Mouse (Mus musculus) limb, embryonic 10.5 days (tissue): ENCODE data around the gene 4931428F04Rik. TPM values are rescaled to one million over a fixed set of nuclear protein-coding genes. Genes with fewer than 3 reads are reported as not detected.

Source experiments
- DNase-seq: peaks from one replicate; pipeline ENCODE4 v3.0.0-alpha.2; 2017; ENCODE audit warnings: low spot score
- H3K27ac ChIP-seq: fragments of 300-500 bp; sonication (generic); 2 replicates; pipeline ENCODE4 v1.5.1; 2016; ENCODE audit warnings: mild to moderate bottlenecking
- H3K27me3 ChIP-seq: fragments of 300-500 bp; sonication (generic); 2 replicates; pipeline ENCODE4 v1.6.1; 2016; ENCODE audit warnings: low read depth, mild to moderate bottlenecking; ENCODE audit not compliant: poor library complexity, severe bottlenecking
- H3K36me3 ChIP-seq: fragments of 300-500 bp; sonication (generic); 2 replicates; pipeline ENCODE4 v1.6.1; 2016; ENCODE audit warnings: mild to moderate bottlenecking, moderate library complexity
- H3K4me1 ChIP-seq: fragments of 300-500 bp; sonication (generic); 2 replicates; pipeline ENCODE4 v1.6.1; 2016
- H3K4me3 ChIP-seq: fragments of 300-500 bp; sonication (generic); 2 replicates; pipeline ENCODE4 v1.5.1; 2016; ENCODE audit warnings: mild to moderate bottlenecking, moderate library complexity
- H3K9me3 ChIP-seq: fragments of 300-500 bp; sonication (generic); replicated peaks from 2 replicates; pipeline ENCODE4 v1.6.1; 2016; ENCODE audit warnings: mild to moderate bottlenecking
- WGBS: fragments of 180-500 bp; shearing (Covaris S2); methylation state at CpG from one replicate; pipeline ENCODE4 v1.1.7; 2016; 5-methylcytosine and 5-hydroxymethylcytosine counted together
- polyA plus RNA-seq: library from polyadenylated mRNA; unstranded; fragments of >200 nt; fragmentation: Nextera tagmentation; extraction: Ambion mirVana; gene quantifications from 2 replicates; pipeline ENCODE4 v1.2.1, GENCODE M21; 2016

The 4931428F04Rik gene
- polyA plus RNA-seq, 1 experiment from 2014 or later, result 19.2 TPM

DNA sequence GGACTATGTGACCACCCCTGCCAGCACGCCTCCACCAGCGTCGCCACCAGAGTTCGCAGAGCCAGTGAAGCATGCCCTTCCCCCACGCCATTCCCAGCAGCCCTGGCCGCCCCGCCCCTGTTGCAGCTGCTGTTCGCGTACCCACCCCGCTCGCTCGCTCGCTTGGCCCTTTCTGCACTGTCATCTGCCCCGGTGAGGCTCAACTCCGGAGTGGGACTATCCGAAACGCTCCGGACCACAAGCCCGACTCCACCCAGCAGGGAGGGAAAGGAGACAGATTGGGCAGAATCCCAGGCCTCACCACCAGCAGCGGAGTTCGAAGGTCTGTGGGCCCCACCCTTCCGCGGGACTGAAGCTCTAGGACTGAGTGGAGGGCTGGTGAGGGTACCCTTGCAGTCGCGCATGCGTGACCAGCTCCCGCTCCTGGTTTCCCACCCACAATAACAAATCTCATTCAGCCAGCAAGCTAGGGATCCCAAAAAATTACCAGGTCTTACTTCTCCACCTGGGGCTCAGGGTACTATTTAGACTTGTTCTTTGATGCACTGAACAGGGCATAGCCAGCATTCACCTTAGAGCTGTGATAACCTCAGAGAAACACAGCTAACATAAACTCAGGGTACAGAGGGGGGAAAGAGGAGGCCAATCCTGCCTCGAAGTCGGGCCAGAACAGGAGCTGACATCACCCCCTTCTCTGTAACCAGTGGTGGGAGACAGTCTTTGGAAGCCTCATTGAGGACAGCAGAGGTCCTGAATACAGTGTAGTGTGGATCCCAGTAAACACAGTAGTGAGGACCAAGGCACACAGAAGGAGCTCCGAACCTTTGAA lies 13.2 kb downstream of the 4931428F04Rik start:
- 4% methylated on average over 30 of the region's 30 CpGs for WGBS

DNA sequence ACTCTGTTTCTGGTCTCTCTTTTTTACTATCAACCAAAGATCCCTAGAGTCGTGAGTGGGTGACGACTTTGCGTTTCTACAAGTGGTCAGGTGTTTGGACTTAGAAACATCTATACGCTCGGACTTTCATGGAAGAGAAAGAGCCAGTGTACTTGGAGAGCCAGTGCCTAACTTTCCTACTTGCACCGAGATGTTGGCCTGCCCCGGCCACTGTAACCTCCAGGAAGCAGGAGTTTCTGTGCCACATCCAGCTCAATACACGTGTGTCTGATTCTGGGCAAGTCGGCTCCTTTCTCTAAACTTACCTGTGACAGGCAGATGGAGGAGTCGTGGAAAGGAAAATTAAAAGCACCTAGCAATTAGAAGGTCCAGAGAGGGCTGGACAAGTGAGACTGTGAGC lies 13.8 kb downstream of the 4931428F04Rik start, which contains the start of gene Nol3:
TSS of gene Nol3 (plus strand) at position 301 of the 400 bp plus-strand sequence.
- Histone ChIP-seq H3K4me1 (peaks cover 23% of the 10 kb centered on the region), H3K4me3 (peak within 1 kb of the TSS; percentile 53), H3K9me3 (no peaks in the 10 kb centered on the region), H3K27ac (peak within 1 kb of the TSS; percentile 10; the same call in 1 of the 2 replicates), H3K36me3 (peaks cover 8% of the 10 kb centered on the region; the same call in 1 of the 2 replicates), H3K27me3 (peaks cover 100% of the 10 kb centered on the region)
- WGBS, result 10% methylated on average over 10 of the region's 10 CpGs
- no peak for DNase-seq

More for the DNA sequence above, 13.2 kb downstream of the 4931428F04Rik start:
- Histone ChIP-seq H3K36me3 (peaks cover 11% of the 10 kb centered on the region; the same call in 1 of the 2 replicates), H3K27me3 (peaks cover 100% of the 10 kb centered on the region), H3K4me3 (peak overlapping the region; percentile 53), H3K4me1 (peaks cover 22% of the 10 kb centered on the region), H3K27ac (peak overlapping the region; percentile 10; the same call in 1 of the 2 replicates), H3K9me3 (no peaks in the 10 kb centered on the region)
- DNase-seq, result peak; percentile 72

GRCm38 (mm10) chr8:105275387-105275786 lies 14.3 kb downstream of the 4931428F04Rik start:
- WGBS, result 9% methylated on average over 9 of the region's 11 CpGs
- peaks cover 100% of the 10 kb centered on the region for H3K27me3 ChIP-seq
- H3K36me3 ChIP-seq, result peaks cover 5% of the 10 kb centered on the region; the same call in 1 of the 2 replicates
- peaks cover 28% of the 10 kb centered on the region for H3K4me1 ChIP-seq
- H3K27ac ChIP-seq, result no peak overlapping the region
- DNase-seq, result no peak
- no peaks in the 10 kb centered on the region for H3K9me3 ChIP-seq
- peak overlapping the region; percentile 53; the same call in 1 of the 2 replicates for H3K4me3 ChIP-seq

GRCm38 (mm10) chr8:105270916-105271186 lies 18.8 kb downstream of the 4931428F04Rik start:
- 0 out of 2 replicates have a peak, but pooled peaks cover 2% of the 10 kb centered on the region for H3K9me3 ChIP-seq
- under 1% methylated on average over 11 of the region's 11 CpGs for WGBS
- peak overlapping the region; percentile 62; the same call in 1 of the 2 replicates for H3K4me3 ChIP-seq
- no peak overlapping the region for H3K27ac ChIP-seq
- no peaks in the 10 kb centered on the region for H3K36me3 ChIP-seq
- peak; percentile 60 for DNase-seq
- H3K27me3 ChIP-seq, result peaks cover 100% of the 10 kb centered on the region
- peaks cover 49% of the 10 kb centered on the region for H3K4me1 ChIP-seq

- H3K27ac ChIP-seq, result no peak overlapping the region
- H3K4me1 ChIP-seq, result peaks cover 43% of the 10 kb centered on the region
- 0 out of 2 replicates have a peak, but pooled peaks cover 2% of the 10 kb centered on the region for H3K9me3 ChIP-seq
- DNase-seq, result no peak
- H3K4me3 ChIP-seq, result peak overlapping the region; percentile 62
- H3K27me3 ChIP-seq, result peaks cover 100% of the 10 kb centered on the region
- 2% methylated on average over 39 of the region's 39 CpGs for WGBS
- no peaks in the 10 kb centered on the region for H3K36me3 ChIP-seq
Observed at GRCm38 (mm10) chr8:105270101-105270915, 19.4 kb downstream of the 4931428F04Rik start.

- peak; percentile 67 for DNase-seq
- Histone ChIP-seq H3K27me3 (peaks cover 100% of the 10 kb centered on the region), H3K27ac (peak within 1 kb of the TSS; percentile 62), H3K36me3 (no peaks in the 10 kb centered on the region), H3K4me3 (peak within 1 kb of the TSS; percentile 62), H3K9me3 (0 out of 2 replicates have a peak, but pooled peaks cover 2% of the 10 kb centered on the region), H3K4me1 (peaks cover 50% of the 10 kb centered on the region)
- WGBS, result under 1% methylated on average over 42 of the region's 42 CpGs
Observed at GRCm38 (mm10) chr8:105269461-105269947, 20.2 kb downstream of the 4931428F04Rik start, which contains the start of gene Hsf4. Hsf4 (plus strand) TSS chr8:105269801.

- Histone ChIP-seq H3K27ac (peak overlapping the region; percentile 62; the same call in 1 of the 2 replicates), H3K27me3 (peaks cover 100% of the 10 kb centered on the region), H3K4me1 (peaks cover 54% of the 10 kb centered on the region), H3K9me3 (0 out of 2 replicates have a peak, but pooled peaks cover 2% of the 10 kb centered on the region), H3K4me3 (peak overlapping the region; percentile 62), H3K36me3 (no peaks in the 10 kb centered on the region)
- DNase-seq, result no peak
- WGBS, result 2% methylated on average over 10 of the region's 10 CpGs
Observed at GRCm38 (mm10) chr8:105269075-105269458, 20.6 kb downstream of the 4931428F04Rik start.

DNA sequence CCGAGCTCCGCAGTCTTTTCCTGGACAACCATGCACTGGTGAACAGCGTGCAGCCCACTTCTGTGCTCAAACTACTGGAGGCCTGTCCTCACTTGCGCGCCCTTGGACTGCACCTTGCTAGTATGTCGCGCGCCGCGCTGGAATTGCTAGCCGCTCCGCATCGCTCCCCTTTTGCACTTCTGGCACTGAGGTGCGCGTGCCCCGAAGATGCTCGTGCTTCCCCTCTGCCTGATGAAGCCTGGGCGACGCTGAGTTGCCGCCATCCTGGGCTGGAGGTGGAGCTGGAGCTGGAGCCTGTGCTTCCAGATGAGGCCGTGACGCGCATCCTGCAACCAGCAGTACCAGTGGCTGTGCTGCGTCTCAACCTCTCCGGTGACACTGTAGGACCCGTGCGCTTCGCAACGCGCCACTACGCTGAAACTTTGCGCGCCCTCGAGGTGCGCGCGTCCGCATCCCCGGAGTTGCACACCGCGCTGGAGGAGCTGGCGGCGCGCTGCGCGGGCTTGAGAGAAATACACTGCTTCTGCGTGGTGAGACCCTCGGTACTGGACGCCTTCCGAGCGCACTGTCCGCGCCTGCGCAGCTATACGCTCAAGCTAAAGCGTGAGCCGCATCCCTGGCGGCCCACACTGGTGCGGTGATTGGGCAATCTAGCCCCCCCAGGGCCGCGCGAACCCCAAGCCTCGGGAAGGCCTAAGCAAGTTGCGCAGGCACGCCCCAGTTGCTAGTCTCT lies 21.2 kb downstream of the 4931428F04Rik start:
- DNase-seq, result peak; percentile 82
- under 1% methylated on average over 65 of the region's 65 CpGs for WGBS

GRCm38 (mm10) chr8:105266775-105267174 lies 22.9 kb downstream of the 4931428F04Rik start:
- peaks cover 100% of the 10 kb centered on the region for H3K27me3 ChIP-seq
- peaks cover 58% of the 10 kb centered on the region for H3K4me1 ChIP-seq
- no peaks in the 10 kb centered on the region for H3K36me3 ChIP-seq
- no peak for DNase-seq
- H3K9me3 ChIP-seq, result 0 out of 2 replicates have a peak, but pooled peaks cover 2% of the 10 kb centered on the region
- H3K4me3 ChIP-seq, result peak overlapping the region; percentile 6; the same call in 1 of the 2 replicates
- WGBS, result 7% methylated on average over 13 of the region's 13 CpGs
- no peak overlapping the region for H3K27ac ChIP-seq

More for the DNA sequence above, 21.2 kb downstream of the 4931428F04Rik start:
- Histone ChIP-seq H3K27ac (peak overlapping the region; percentile 9; the same call in 1 of the 2 replicates), H3K9me3 (0 out of 2 replicates have a peak, but pooled peaks cover 2% of the 10 kb centered on the region), H3K4me3 (peak overlapping the region; percentile 62), H3K27me3 (peaks cover 100% of the 10 kb centered on the region), H3K4me1 (peaks cover 58% of the 10 kb centered on the region), H3K36me3 (no peaks in the 10 kb centered on the region)

DNA sequence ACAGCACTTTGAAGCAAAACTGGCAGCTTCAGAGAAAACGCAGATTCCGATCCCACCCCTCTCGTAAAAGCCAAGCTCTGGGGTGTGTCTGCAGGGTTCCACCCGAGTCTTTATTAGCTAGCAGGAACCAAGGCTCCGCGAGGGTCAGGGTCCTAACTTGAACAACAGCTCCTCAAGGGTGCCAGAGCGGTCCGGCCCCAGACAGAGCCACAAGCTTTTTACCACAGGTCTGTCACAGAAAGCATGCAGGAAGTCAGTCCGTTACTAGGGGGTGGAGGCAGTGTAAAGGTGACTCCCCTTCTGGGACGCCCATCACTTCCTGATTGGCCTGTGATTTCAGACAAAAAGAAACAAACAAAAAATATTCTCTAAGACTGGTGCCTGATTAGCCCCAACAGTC lies 24.5 kb downstream of the 4931428F04Rik start:
- no peak overlapping the region for H3K27ac ChIP-seq
- peaks cover 50% of the 10 kb centered on the region for H3K4me1 ChIP-seq
- 17% methylated on average over 10 of the region's 10 CpGs for WGBS
- H3K36me3 ChIP-seq, result no peaks in the 10 kb centered on the region
- DNase-seq, result no peak
- H3K27me3 ChIP-seq, result peaks cover 100% of the 10 kb centered on the region
- H3K4me3 ChIP-seq, result peak overlapping the region; percentile 71
- H3K9me3 ChIP-seq, result 0 out of 2 replicates have a peak, but pooled peaks cover 2% of the 10 kb centered on the region

DNA sequence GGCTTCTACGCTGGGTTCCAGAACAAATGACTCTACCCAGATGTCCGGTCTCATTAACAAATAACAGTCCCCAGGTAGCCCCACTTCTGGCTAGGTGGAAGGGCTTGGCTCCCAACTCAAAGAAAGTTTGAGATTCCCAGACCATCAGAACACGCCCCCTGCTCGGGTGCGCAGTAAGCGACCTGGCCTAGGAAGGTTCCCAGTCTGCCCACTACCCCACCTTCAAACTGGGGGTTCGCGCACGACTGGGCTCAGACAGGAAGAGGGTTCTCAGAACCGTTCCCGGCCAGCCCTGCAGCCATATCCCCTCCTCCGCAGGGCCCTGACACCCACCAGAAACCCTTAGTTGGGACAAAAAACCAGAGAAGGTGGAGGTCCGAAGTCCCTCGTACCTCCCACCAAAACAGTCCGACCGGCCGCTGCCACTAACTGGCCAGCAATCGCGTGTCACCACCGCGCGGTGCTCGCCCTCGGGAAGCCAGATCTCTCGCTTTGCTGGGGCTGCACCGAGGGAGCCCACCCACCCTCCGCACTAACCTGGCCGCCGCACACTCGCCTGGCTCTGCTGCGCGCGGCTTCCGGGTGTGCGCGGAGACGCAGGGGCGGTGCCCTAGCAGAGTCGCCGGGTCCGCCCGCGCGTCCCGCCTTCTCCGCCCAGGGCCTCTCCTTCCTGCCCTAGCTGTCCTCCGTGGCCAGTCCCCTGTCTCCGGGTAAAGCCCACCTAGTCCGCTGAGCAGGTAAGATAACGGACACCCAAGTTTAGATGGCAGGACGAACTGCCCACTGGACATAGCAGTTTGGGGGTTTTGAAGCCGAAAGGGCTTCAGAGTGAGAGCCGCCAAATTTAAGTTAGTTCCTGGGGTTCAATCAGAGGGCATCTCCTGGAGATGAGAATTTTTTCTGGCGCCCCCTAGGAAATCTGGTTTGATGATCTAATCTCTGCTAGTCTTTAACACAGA lies 25.4 kb downstream of the 4931428F04Rik start, which contains the start of the genes Tradd and Fbxl8:
TSS of gene Tradd (minus strand) at position 586 of the 959 bp plus-strand sequence.
TSS of gene Fbxl8 (plus strand) at position 625 of the 959 bp plus-strand sequence.
- Histone ChIP-seq H3K4me3 (peak within 1 kb of the TSS; percentile 71), H3K27me3 (peaks cover 100% of the 10 kb centered on the region), H3K4me1 (peaks cover 49% of the 10 kb centered on the region), H3K9me3 (0 out of 2 replicates have a peak, but pooled peaks cover 2% of the 10 kb centered on the region), H3K36me3 (no peaks in the 10 kb centered on the region), H3K27ac (peak within 1 kb of the TSS; percentile 59; the same call in 1 of the 2 replicates)
- under 1% methylated on average over 54 of the region's 54 CpGs for WGBS
- DNase-seq, result peak; percentile 81
